Mouse (Mus musculus): ENCODE results near the gene Atp5g3. TPM values are rescaled to one million over a fixed set of nuclear protein-coding genes. Genes with fewer than 3 reads are reported as not detected.
A peak's percentile ranks its signal among the peaks of the same experiment; 100 is the strongest.

Gene Atp5g3
- 878 and 886 TPM in 2 replicates for polyA plus RNA-seq (2015; fragmentation: Nextera tagmentation; extraction: Ambion mirVana)

GRCm38 (mm10) chr2:73911175-73911700 lies at the start of gene Atp5g3:
Gene Atp5g3 (minus strand): TSS chr2:73911326.
- peaks cover 32% of the 10 kb centered on the region for H3K36me3 ChIP-seq
- H3K27me3 ChIP-seq = no peaks in the 10 kb centered on the region
- peak within 1 kb of the TSS; percentile 85 for H3K27ac ChIP-seq (replicated peaks)
- H3K4me1 ChIP-seq = peaks cover 19% of the 10 kb centered on the region
- peak within 1 kb of the TSS; percentile 92 for H3K4me2 ChIP-seq (replicated peaks)
- H3K9me3 ChIP-seq = no peaks in the 10 kb centered on the region
- H3K9ac ChIP-seq (replicated peaks) = peak within 1 kb of the TSS; percentile 96
- peak; percentile 96 for ATAC-seq (replicated peaks)
- peak within 1 kb of the TSS; percentile 80 for H3K4me3 ChIP-seq
- WGBS = under 1% methylated on average over 37 of the region's 38 CpGs

DNA sequence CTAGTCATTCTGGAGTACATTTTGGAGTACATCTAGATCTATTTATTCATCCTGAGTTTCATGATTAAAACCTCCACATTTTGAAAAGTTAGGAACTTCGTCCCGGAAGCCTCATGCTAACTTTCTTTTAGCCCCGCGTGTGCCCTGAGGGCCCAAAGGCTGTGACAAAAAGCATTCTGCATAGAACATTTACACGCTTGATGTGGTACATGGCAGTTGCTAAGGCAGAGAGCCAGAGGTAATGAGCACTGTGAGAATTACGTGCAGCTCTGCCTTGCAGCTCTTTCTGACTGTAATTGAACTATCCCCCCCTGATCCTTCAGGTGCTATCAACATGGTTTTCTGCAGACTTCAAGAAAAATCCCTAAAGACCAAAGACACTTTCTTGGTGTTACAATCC lies 47.2 kb upstream of the Atp5g3 start:
- Histone ChIP-seq H3K27ac (replicated peaks) (no peak overlapping the region), H3K36me3 (no peaks in the 10 kb centered on the region), H3K4me2 (replicated peaks) (no peak overlapping the region), H3K27me3 (no peaks in the 10 kb centered on the region; the same call in 1 of the 2 replicates), H3K4me1 (no peaks in the 10 kb centered on the region), H3K9me3 (no peaks in the 10 kb centered on the region), H3K4me3 (no peak overlapping the region), H3K9ac (replicated peaks) (no peak overlapping the region)
- WGBS = 33% methylated on average over 6 of the region's 6 CpGs
- ATAC-seq (replicated peaks) = no peak

GRCm38 (mm10) chr2:73953612-73954011 lies 42.5 kb upstream of the Atp5g3 start:
- Histone ChIP-seq H3K4me3 (no peak overlapping the region), H3K4me2 (replicated peaks) (no peak overlapping the region), H3K27ac (replicated peaks) (no peak overlapping the region), H3K36me3 (no peaks in the 10 kb centered on the region), H3K9ac (replicated peaks) (no peak overlapping the region), H3K27me3 (no peaks in the 10 kb centered on the region), H3K9me3 (no peaks in the 10 kb centered on the region), H3K4me1 (0 out of 2 replicates have a peak, but pooled peaks cover 4% of the 10 kb centered on the region)
- 88% methylated on average over 1 of the region's 1 CpGs for WGBS
- ATAC-seq (replicated peaks) = no peak

DNA sequence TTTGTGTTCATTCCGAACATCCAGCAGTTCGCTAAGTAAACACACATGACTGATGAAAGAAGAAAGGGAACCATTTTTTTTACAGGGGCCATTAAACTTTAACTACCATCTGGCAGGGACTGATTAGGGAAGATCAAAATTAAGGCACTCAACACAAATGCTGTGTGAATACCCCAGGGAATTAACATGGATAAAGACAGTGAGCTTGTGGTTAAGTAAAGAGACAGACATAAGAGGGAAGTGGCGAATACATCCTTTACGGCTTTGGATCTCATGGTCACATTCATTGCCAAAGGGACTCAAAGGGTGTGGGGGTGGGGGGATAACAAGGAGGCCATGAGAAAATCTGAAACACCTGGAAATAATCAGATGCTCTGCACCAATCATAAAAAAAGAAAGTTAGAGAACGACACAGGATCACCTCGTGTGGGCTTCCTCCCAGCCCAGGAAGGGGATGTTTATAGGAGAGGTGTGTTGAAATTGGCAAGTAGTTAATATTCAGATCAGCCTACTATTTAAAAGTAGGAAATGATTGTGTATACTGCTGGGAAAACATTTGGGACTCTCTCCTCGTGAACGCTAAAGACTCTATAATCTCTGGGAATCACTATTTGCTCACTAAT lies 41.6 kb upstream of the Atp5g3 start:
- no peak for ATAC-seq (replicated peaks)
- Histone ChIP-seq H3K4me3 (no peak overlapping the region), H3K4me2 (replicated peaks) (no peak overlapping the region), H3K36me3 (no peaks in the 10 kb centered on the region), H3K9me3 (no peaks in the 10 kb centered on the region), H3K27ac (replicated peaks) (no peak overlapping the region), H3K9ac (replicated peaks) (no peak overlapping the region), H3K4me1 (0 out of 2 replicates have a peak, but pooled peaks cover 4% of the 10 kb centered on the region), H3K27me3 (no peaks in the 10 kb centered on the region)
- WGBS = 50% methylated on average over 8 of the region's 8 CpGs

DNA sequence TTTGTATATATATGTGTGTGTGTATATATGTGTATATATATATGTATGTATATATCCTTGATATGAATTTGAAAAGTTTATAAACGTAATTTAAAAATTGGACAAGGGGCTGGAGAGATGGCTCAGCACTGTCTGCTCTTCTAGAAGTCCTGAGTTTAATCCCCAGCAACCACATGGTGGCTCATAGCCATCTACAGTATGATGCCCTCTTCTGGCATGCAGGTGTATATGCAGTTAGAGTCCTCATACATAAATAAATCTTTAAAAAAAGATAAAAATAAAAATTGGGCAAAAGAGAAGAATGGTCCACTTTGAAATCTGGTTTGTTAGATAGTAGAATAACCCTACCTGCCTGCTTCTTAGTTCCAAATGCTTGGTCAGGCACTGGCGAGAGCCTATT lies 36.2 kb upstream of the Atp5g3 start:
- H3K9me3 ChIP-seq = no peaks in the 10 kb centered on the region
- no peak overlapping the region for H3K4me2 ChIP-seq (replicated peaks)
- ATAC-seq (replicated peaks) = no peak
- H3K27me3 ChIP-seq = no peaks in the 10 kb centered on the region
- no peaks in the 10 kb centered on the region for H3K36me3 ChIP-seq
- no peak overlapping the region for H3K27ac ChIP-seq (replicated peaks)
- H3K4me1 ChIP-seq = no peaks in the 10 kb centered on the region
- H3K4me3 ChIP-seq = no peak overlapping the region
- no peak overlapping the region for H3K9ac ChIP-seq (replicated peaks)
- WGBS = 90% methylated on average over 2 of the region's 2 CpGs

- no peaks in the 10 kb centered on the region for H3K27me3 ChIP-seq
- no peaks in the 10 kb centered on the region for H3K36me3 ChIP-seq
- no peaks in the 10 kb centered on the region for H3K4me1 ChIP-seq
- no peak overlapping the region for H3K4me3 ChIP-seq
- H3K9ac ChIP-seq (replicated peaks) = no peak overlapping the region
- H3K4me2 ChIP-seq (replicated peaks) = no peak overlapping the region
- WGBS = 90% methylated on average over 8 of the region's 8 CpGs
- ATAC-seq (replicated peaks) = no peak
- no peaks in the 10 kb centered on the region for H3K9me3 ChIP-seq
- H3K27ac ChIP-seq (replicated peaks) = no peak overlapping the region
Observed at GRCm38 (mm10) chr2:73943735-73944134, 32.6 kb upstream of the Atp5g3 start.

DNA sequence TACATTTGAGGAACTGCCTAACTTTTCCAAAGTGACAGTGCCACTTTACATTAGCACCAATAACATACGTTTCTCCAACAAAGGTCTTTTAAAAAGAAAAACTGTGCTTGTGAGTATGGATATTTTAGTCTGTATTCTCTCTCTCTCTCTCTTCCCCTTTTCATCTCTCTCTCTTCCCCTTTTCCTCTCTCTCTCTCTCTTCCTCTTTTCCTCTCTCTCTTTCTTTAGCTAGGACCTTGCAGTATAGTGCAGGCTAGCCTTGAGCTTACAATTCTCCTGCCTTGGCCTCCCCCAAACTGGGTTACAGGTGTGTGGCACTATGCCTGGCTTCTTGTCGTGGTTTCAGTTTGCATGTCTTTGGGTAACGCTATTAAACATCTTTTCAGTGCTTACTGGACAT lies 31.7 kb upstream of the Atp5g3 start:
- H3K9ac ChIP-seq (replicated peaks) = no peak overlapping the region
- H3K4me3 ChIP-seq = no peak overlapping the region
- no peak overlapping the region for H3K27ac ChIP-seq (replicated peaks)
- no peaks in the 10 kb centered on the region for H3K27me3 ChIP-seq
- WGBS = 88% methylated on average over 3 of the region's 3 CpGs
- no peaks in the 10 kb centered on the region for H3K4me1 ChIP-seq
- H3K36me3 ChIP-seq = no peaks in the 10 kb centered on the region
- no peak for ATAC-seq (replicated peaks)
- H3K4me2 ChIP-seq (replicated peaks) = no peak overlapping the region
- H3K9me3 ChIP-seq = no peaks in the 10 kb centered on the region

- H3K9ac ChIP-seq (replicated peaks) = no peak overlapping the region
- no peak for ATAC-seq (replicated peaks)
- H3K9me3 ChIP-seq = no peaks in the 10 kb centered on the region
- H3K4me1 ChIP-seq = no peaks in the 10 kb centered on the region
- H3K36me3 ChIP-seq = no peaks in the 10 kb centered on the region
- no peaks in the 10 kb centered on the region for H3K27me3 ChIP-seq
- H3K4me3 ChIP-seq = no peak overlapping the region
- H3K27ac ChIP-seq (replicated peaks) = no peak overlapping the region
- 23% methylated on average over 1 of the region's 1 CpGs for whole genome bisulfite sequencing
- H3K4me2 ChIP-seq (replicated peaks) = no peak overlapping the region
Observed at GRCm38 (mm10) chr2:73941281-73941680, 30.2 kb upstream of the Atp5g3 start.

DNA sequence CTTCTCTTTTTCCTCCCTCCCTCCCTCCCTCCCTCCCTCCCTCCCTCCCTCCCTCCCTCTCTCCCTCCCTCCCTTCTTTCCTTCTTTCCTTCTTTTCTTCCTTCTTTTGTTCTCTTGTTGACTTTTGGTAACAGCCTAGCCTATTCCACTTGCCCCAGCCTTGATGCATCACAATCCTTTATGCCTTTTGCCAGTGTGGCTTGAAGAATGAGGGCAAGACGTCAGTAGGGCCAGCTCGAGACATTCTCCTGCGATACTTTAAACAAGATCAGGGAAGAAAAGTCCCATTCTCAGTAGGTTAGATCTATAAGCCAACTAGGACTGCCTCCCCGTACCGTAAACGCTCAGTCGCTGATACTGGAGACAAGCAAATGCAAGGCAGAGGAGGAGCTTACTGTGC lies 29.3 kb upstream of the Atp5g3 start:
- no peak overlapping the region for H3K9ac ChIP-seq (replicated peaks)
- no peaks in the 10 kb centered on the region for H3K36me3 ChIP-seq
- H3K4me3 ChIP-seq = no peak overlapping the region
- 75% methylated on average over 7 of the region's 7 CpGs for WGBS
- no peak overlapping the region for H3K4me2 ChIP-seq (replicated peaks)
- H3K9me3 ChIP-seq = no peaks in the 10 kb centered on the region
- no peak overlapping the region for H3K27ac ChIP-seq (replicated peaks)
- ATAC-seq (replicated peaks) = no peak
- no peaks in the 10 kb centered on the region for H3K27me3 ChIP-seq
- no peaks in the 10 kb centered on the region for H3K4me1 ChIP-seq

DNA sequence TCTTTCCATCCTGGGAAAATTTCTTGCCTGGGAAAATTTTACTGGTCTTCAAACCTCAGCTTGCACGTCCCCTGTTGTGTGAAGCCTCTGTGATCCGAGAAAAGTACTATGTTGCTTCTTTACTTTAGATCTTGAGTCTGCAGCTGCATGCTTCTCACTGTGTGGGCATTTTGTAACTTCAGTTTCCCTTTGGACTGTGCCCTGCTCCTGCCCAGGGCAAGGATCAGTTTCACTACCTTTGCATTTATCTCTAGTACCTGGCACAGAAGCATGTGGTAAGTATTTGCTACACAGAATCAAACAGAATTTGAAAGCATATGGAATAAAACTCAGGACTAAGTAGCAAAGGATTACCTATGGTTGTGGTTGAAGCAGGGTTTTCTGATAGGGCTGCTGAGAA lies 27.8 kb upstream of the Atp5g3 start:
- Histone ChIP-seq H3K4me1 (no peaks in the 10 kb centered on the region), H3K27me3 (no peaks in the 10 kb centered on the region), H3K9me3 (no peaks in the 10 kb centered on the region), H3K9ac (replicated peaks) (no peak overlapping the region), H3K36me3 (no peaks in the 10 kb centered on the region), H3K4me3 (no peak overlapping the region), H3K27ac (replicated peaks) (no peak overlapping the region), H3K4me2 (replicated peaks) (no peak overlapping the region)
- no peak for ATAC-seq (replicated peaks)
- 84% methylated on average over 2 of the region's 2 CpGs for WGBS

- H3K27ac ChIP-seq (replicated peaks) = no peak overlapping the region
- H3K4me2 ChIP-seq (replicated peaks) = no peak overlapping the region
- H3K27me3 ChIP-seq = no peaks in the 10 kb centered on the region
- H3K9me3 ChIP-seq = no peaks in the 10 kb centered on the region
- peak; percentile 80 for ATAC-seq (replicated peaks)
- H3K9ac ChIP-seq (replicated peaks) = no peak overlapping the region
- WGBS = 40% methylated on average over 8 of the region's 8 CpGs
- H3K4me1 ChIP-seq = peaks cover 15% of the 10 kb centered on the region
- H3K4me3 ChIP-seq = no peak overlapping the region
- no peaks in the 10 kb centered on the region for H3K36me3 ChIP-seq
Observed at GRCm38 (mm10) chr2:73932676-73933313, 21.7 kb upstream of the Atp5g3 start.

DNA sequence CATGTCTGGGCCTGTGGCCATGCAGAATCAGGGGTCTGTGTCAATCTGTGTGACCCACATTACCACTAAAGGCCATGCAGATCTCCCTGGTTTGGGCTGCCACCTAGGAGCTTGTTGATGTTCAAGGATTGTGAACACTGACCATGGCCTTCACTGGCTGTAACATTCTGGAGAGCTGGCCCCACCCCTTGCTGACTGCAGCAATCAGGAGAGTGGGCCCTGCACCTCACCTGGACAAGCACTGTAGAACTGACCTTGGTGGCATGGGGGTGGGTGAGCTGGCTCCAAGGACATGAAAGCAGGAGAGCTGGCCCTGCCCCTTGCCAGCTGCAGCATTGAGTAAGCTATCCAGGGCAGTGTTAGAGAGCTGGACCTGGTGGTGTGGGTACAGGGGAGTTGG lies 16.6 kb upstream of the Atp5g3 start:
- H3K36me3 ChIP-seq = no peaks in the 10 kb centered on the region
- no peak overlapping the region for H3K4me3 ChIP-seq
- no peak overlapping the region for H3K27ac ChIP-seq (replicated peaks)
- no peaks in the 10 kb centered on the region for H3K9me3 ChIP-seq
- ATAC-seq (replicated peaks) = no peak
- no peak overlapping the region for H3K9ac ChIP-seq (replicated peaks)
- H3K4me1 ChIP-seq = peaks cover 12% of the 10 kb centered on the region
- H3K27me3 ChIP-seq = no peaks in the 10 kb centered on the region
- H3K4me2 ChIP-seq (replicated peaks) = no peak overlapping the region
